Mouse (Mus musculus): ENCODE results near the gene Ttc16. TPM values are rescaled to one million over a fixed set of nuclear protein-coding genes. Genes with fewer than 3 reads are reported as not detected.

Gene Ttc16
- polyA plus RNA-seq, 1 experiment from 2014 or later, result 0.30 TPM

- H3K4me2 ChIP-seq, result no peak overlapping the region
- H3K27me3 ChIP-seq (replicated peaks; ENCODE audit: control insufficient read depth, insufficient read depth, low read length), result no peaks in the 10 kb centered on the region
- no peak overlapping the region for H3K27ac ChIP-seq (ENCODE audit: low read depth, low read length)
- peaks cover 2% of the 10 kb centered on the region; the same call in 1 of the 2 replicates for H3K36me3 ChIP-seq (ENCODE audit: control insufficient read depth, insufficient read depth, low read length)
- H3K4me1 ChIP-seq (replicated peaks; ENCODE audit: control insufficient read depth, insufficient read depth, low read length), result no peaks in the 10 kb centered on the region
- H3K9ac ChIP-seq (ENCODE audit: low read depth, low read length), result no peak overlapping the region
- H3K4me3 ChIP-seq (ENCODE audit: low read depth, low read length), result no peak overlapping the region
- no peak for DNase-seq (ENCODE audit: low spot score)
- no peaks in the 10 kb centered on the region for H3K9me3 ChIP-seq (ENCODE audit: control insufficient read depth, low read length)
- no peak for ATAC-seq (replicated peaks; ENCODE audit: low FRiP score)
- 70% methylated on average over 7 of the region's 7 CpGs for WGBS
Observed at GRCm38 (mm10) chr2:32817589-32817988, 42.2 kb upstream of the Ttc16 start.

DNA sequence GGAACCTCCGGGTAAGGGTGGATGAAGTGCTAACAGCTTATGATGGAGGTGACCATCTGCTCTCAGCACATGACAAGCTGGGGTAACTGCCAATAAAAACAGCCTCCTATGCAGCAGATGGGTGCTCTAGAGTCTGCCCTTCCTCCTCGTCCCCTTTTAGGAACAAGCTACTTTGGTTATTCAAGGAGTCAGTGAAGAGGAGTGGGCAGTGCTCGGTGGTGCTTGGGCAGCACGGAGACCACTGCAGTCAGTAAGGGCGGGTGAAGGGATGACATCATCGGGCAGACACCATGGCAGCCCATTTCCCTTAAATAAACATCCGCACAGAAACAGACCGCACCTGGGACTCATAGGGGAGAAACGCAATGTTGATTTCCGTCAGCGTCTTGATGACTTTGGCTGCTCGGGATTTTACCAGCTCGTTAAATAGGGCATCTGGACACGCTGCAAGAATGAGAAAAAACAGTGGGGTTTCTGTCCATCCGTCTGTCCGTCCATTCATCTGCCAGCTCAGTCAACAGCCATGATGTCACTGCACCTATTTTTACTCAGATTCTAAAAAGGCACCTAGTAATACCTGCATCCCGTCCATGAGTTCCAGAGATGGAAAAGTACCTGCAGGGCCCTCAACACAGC lies 41.6 kb upstream of the Ttc16 start:
- Histone ChIP-seq H3K9ac (ENCODE audit: low read depth, low read length) (no peak overlapping the region), H3K27me3 (replicated peaks; ENCODE audit: control insufficient read depth, insufficient read depth, low read length) (no peaks in the 10 kb centered on the region), H3K4me1 (replicated peaks; ENCODE audit: control insufficient read depth, insufficient read depth, low read length) (no peaks in the 10 kb centered on the region), H3K27ac (ENCODE audit: low read depth, low read length) (no peak overlapping the region), H3K4me2 (no peak overlapping the region), H3K4me3 (ENCODE audit: low read depth, low read length) (no peak overlapping the region), H3K36me3 (ENCODE audit: control insufficient read depth, insufficient read depth, low read length) (peaks cover 2% of the 10 kb centered on the region; the same call in 1 of the 2 replicates), H3K9me3 (ENCODE audit: control insufficient read depth, low read length) (no peaks in the 10 kb centered on the region)
- no peak for ATAC-seq (replicated peaks; ENCODE audit: low FRiP score)
- WGBS, result 73% methylated on average over 17 of the region's 17 CpGs
- DNase-seq (ENCODE audit: low spot score), result no peak

GRCm38 (mm10) chr2:32816497-32816896 lies 41.1 kb upstream of the Ttc16 start:
- no peak overlapping the region for H3K27ac ChIP-seq (ENCODE audit: low read depth, low read length)
- no peaks in the 10 kb centered on the region for H3K9me3 ChIP-seq (ENCODE audit: control insufficient read depth, low read length)
- H3K27me3 ChIP-seq (replicated peaks; ENCODE audit: control insufficient read depth, insufficient read depth, low read length), result no peaks in the 10 kb centered on the region
- DNase-seq (ENCODE audit: low spot score), result no peak
- H3K4me3 ChIP-seq (ENCODE audit: low read depth, low read length), result no peak overlapping the region
- no peak overlapping the region for H3K9ac ChIP-seq (ENCODE audit: low read depth, low read length)
- 91% methylated on average over 2 of the region's 2 CpGs for WGBS
- no peak overlapping the region for H3K4me2 ChIP-seq
- H3K4me1 ChIP-seq (replicated peaks; ENCODE audit: control insufficient read depth, insufficient read depth, low read length), result no peaks in the 10 kb centered on the region; the same call in 1 of the 2 replicates
- peaks cover 2% of the 10 kb centered on the region; the same call in 1 of the 2 replicates for H3K36me3 ChIP-seq (ENCODE audit: control insufficient read depth, insufficient read depth, low read length)
- no peak for ATAC-seq (replicated peaks; ENCODE audit: low FRiP score)

GRCm38 (mm10) chr2:32811959-32812358 lies 36.5 kb upstream of the Ttc16 start:
- Histone ChIP-seq H3K27ac (ENCODE audit: low read depth, low read length) (no peak overlapping the region), H3K36me3 (ENCODE audit: control insufficient read depth, insufficient read depth, low read length) (no peaks in the 10 kb centered on the region), H3K4me1 (replicated peaks; ENCODE audit: control insufficient read depth, insufficient read depth, low read length) (no peaks in the 10 kb centered on the region; the same call in 1 of the 2 replicates), H3K27me3 (replicated peaks; ENCODE audit: control insufficient read depth, insufficient read depth, low read length) (no peaks in the 10 kb centered on the region), H3K9ac (ENCODE audit: low read depth, low read length) (no peak overlapping the region), H3K4me3 (ENCODE audit: low read depth, low read length) (no peak overlapping the region), H3K4me2 (no peak overlapping the region), H3K9me3 (ENCODE audit: control insufficient read depth, low read length) (no peaks in the 10 kb centered on the region)
- 82% methylated on average over 8 of the region's 8 CpGs for WGBS
- DNase-seq (ENCODE audit: low spot score) (no peak), ATAC-seq (replicated peaks; ENCODE audit: low FRiP score) (no peak)

DNA sequence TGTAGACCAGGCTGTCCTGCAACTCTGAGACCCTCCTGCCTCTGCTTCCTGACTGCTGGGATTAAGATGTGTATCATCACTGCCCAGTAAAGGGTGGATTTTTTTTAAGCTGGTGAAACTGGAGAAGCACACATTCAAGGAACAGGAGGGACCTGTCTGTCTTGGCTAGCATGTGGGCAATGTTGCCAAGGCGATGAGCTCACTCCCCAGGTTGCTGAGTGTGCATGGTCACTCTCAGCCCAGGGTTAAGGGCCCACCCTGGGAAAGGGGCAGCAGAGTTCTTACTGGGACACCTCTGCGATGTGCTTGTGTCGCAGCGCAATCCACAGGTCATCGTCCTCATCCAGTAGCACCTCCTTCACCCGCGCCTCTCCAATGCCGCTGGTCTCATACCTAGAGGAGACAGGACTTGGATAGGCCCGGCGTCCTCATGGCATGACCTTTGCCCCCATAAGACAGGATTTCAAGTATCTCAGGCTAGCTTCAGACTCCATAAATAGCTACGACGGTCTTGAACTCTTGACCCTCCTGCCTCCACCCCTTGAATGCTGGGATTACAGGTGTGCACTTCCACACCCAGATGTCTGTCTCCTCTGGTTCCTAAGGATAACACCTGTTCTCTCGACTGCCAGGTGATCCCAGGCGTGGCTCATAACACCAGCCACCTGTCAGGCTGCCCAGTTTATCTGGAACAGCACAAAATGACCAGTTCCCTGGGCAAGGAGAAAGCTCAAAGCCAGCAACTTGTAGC lies 33.6 kb upstream of the Ttc16 start:
- no peak overlapping the region for H3K4me3 ChIP-seq (ENCODE audit: low read depth, low read length)
- H3K4me2 ChIP-seq, result no peak overlapping the region
- H3K4me1 ChIP-seq (replicated peaks; ENCODE audit: control insufficient read depth, insufficient read depth, low read length), result no peaks in the 10 kb centered on the region; the same call in 1 of the 2 replicates
- H3K27me3 ChIP-seq (replicated peaks; ENCODE audit: control insufficient read depth, insufficient read depth, low read length), result no peaks in the 10 kb centered on the region
- DNase-seq (ENCODE audit: low spot score) (no peak), ATAC-seq (replicated peaks; ENCODE audit: low FRiP score) (no peak)
- no peak overlapping the region for H3K27ac ChIP-seq (ENCODE audit: low read depth, low read length)
- H3K36me3 ChIP-seq (ENCODE audit: control insufficient read depth, insufficient read depth, low read length), result no peaks in the 10 kb centered on the region
- no peak overlapping the region for H3K9ac ChIP-seq (ENCODE audit: low read depth, low read length)
- no peaks in the 10 kb centered on the region for H3K9me3 ChIP-seq (ENCODE audit: control insufficient read depth, low read length)
- WGBS, result 89% methylated on average over 14 of the region's 14 CpGs

DNA sequence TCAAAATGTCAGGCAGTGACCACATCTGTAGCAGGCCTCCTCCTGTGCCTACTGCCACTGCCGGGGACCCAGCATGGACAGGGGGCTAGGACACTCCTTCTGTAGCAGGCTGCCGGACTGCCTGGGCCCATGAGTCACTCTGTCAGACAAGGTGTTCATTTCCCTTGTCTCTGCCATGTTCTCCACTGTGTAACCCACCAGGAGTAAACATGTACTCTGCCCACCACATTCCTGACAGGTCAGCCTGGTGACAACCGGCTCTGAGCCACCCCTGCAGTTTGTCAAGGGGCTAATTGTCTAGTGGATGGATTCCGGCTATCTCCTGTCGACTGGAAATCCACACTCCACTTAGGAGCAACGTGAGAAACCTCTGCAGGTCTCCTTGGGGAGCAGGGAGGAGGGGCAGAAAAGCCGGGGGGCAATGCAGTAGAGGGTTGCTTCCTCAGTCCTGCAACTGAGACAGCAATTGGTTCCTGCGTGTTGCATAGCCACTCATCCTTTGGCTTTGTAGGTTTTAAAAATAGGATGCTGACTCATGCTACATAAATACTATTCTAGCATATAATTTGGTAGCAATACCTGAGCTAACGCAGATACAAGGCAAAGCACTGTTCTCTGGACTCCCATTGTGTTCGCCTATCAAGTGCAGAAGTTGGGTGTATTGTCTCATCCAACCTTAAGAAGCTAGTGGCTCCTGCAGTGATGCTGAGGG lies 23.0 kb upstream of the Ttc16 start:
- 60% methylated on average over 10 of the region's 10 CpGs for WGBS
- Histone ChIP-seq H3K4me2 (no peak overlapping the region), H3K9me3 (ENCODE audit: control insufficient read depth, low read length) (no peaks in the 10 kb centered on the region), H3K9ac (ENCODE audit: low read depth, low read length) (no peak overlapping the region), H3K36me3 (ENCODE audit: control insufficient read depth, insufficient read depth, low read length) (peaks cover 9% of the 10 kb centered on the region; the same call in 1 of the 2 replicates), H3K27me3 (replicated peaks; ENCODE audit: control insufficient read depth, insufficient read depth, low read length) (no peaks in the 10 kb centered on the region), H3K27ac (ENCODE audit: low read depth, low read length) (no peak overlapping the region), H3K4me1 (replicated peaks; ENCODE audit: control insufficient read depth, insufficient read depth, low read length) (no peaks in the 10 kb centered on the region), H3K4me3 (ENCODE audit: low read depth, low read length) (no peak overlapping the region)
- no peak for DNase-seq (ENCODE audit: low spot score)
- ATAC-seq (replicated peaks; ENCODE audit: low FRiP score), result no peak

DNA sequence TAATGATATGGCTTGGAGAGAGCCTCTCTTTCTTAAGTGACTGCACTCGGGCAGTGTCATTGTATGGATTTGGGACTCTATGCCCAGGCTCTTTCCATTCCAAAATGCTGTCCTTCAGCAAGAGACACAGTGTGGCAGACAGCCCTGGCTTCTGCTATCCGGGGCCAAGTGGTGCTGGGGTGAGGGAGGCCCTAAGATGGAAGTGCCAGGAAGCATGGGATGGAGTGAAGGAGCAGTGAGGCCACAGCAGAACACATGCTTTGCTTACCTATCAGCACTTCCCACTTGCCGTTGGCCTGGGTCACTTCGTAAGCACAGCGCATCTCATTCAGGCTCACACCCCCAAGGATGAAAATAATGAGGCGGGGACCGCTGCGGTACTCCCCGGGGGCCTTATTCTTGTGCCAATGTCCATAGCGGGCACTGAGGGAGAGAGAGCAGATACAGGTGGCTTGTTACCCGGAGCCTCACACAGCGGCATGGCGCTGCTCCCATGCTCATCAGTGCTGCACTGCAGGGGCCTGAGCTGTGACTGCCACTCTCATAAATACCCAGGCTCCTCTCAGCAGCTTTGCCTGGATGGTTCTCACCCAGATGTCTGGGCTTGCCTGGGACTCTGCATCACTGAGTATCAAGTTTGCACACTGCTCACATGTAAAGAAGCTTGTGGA lies 20.4 kb upstream of the Ttc16 start:
- DNase-seq (ENCODE audit: low spot score) (no peak), ATAC-seq (replicated peaks; ENCODE audit: low FRiP score) (no peak)
- peaks cover 9% of the 10 kb centered on the region; the same call in 1 of the 2 replicates for H3K36me3 ChIP-seq (ENCODE audit: control insufficient read depth, insufficient read depth, low read length)
- no peaks in the 10 kb centered on the region for H3K9me3 ChIP-seq (ENCODE audit: control insufficient read depth, low read length)
- whole genome bisulfite sequencing, result 85% methylated on average over 13 of the region's 13 CpGs
- H3K4me1 ChIP-seq (replicated peaks; ENCODE audit: control insufficient read depth, insufficient read depth, low read length), result no peaks in the 10 kb centered on the region
- no peak overlapping the region for H3K4me3 ChIP-seq (ENCODE audit: low read depth, low read length)
- H3K9ac ChIP-seq (ENCODE audit: low read depth, low read length), result no peak overlapping the region
- H3K27me3 ChIP-seq (replicated peaks; ENCODE audit: control insufficient read depth, insufficient read depth, low read length), result no peaks in the 10 kb centered on the region
- no peak overlapping the region for H3K4me2 ChIP-seq
- no peak overlapping the region for H3K27ac ChIP-seq (ENCODE audit: low read depth, low read length)

GRCm38 (mm10) chr2:32791297-32791696 lies 15.9 kb upstream of the Ttc16 start:
- Histone ChIP-seq H3K36me3 (ENCODE audit: control insufficient read depth, insufficient read depth, low read length) (no peaks in the 10 kb centered on the region), H3K27ac (ENCODE audit: low read depth, low read length) (no peak overlapping the region), H3K9me3 (ENCODE audit: control insufficient read depth, low read length) (no peaks in the 10 kb centered on the region)

More at GRCm38 (mm10) chr2:32791297-32791696, 15.9 kb upstream of the Ttc16 start:
- WGBS, result 84% methylated on average over 6 of the region's 6 CpGs
- no peaks in the 10 kb centered on the region for H3K27me3 ChIP-seq (replicated peaks; ENCODE audit: control insufficient read depth, insufficient read depth, low read length)
- no peak for ATAC-seq (replicated peaks; ENCODE audit: low FRiP score)
- H3K4me1 ChIP-seq (replicated peaks; ENCODE audit: control insufficient read depth, insufficient read depth, low read length), result peaks cover 3% of the 10 kb centered on the region; the same call in 1 of the 2 replicates
- DNase-seq (ENCODE audit: low spot score), result no peak
- no peak overlapping the region for H3K4me3 ChIP-seq (ENCODE audit: low read depth, low read length)
- H3K4me2 ChIP-seq, result no peak overlapping the region
- no peak overlapping the region for H3K9ac ChIP-seq (ENCODE audit: low read depth, low read length)
